Mouse (Mus musculus): ENCODE data around the gene Hydin. TPM values are rescaled to one million over a fixed set of nuclear protein-coding genes. Genes with fewer than 3 reads are reported as not detected.

The Hydin gene
- total and polyA plus RNA-seq, 3 experiments = 0.05 to 0.21 (median 0.10) TPM

GRCm38 (mm10) chr8:110454466-110454865 lies 187.7 kb downstream of the Hydin start:
- Histone ChIP-seq H3K9ac (ENCODE audit: low read depth, low read length) (no peak overlapping the region), H3K27ac (no peak overlapping the region), H3K4me3 (no peak overlapping the region), H3K79me2 (replicated peaks; ENCODE audit: control insufficient read depth, insufficient read depth, low read length) (no peaks in the 10 kb centered on the region), H3K27me3 (ENCODE audit: control insufficient read depth, insufficient read depth, low read length) (no peaks in the 10 kb centered on the region), H3K36me3 (ENCODE audit: control insufficient read depth, insufficient read depth, low read length) (no peaks in the 10 kb centered on the region), H3K4me1 (ENCODE audit: control insufficient read depth, insufficient read depth, low read length) (no peaks in the 10 kb centered on the region)
- WGBS = 61% methylated on average over 4 of the region's 4 CpGs
- TF ChIP-seq EP300 (IDR thresholded peaks at IDR 0.05; ENCODE audit: insufficient read depth, low read depth, low read length) = no peak
- TF ChIP-seq CTCF (IDR thresholded peaks at IDR 0.05) = no peak
- no peak for TF ChIP-seq POLR2A (IDR thresholded peaks at IDR 0.05; ENCODE audit: insufficient read depth, low read depth, low read length)
- intact Hi-C loops (cut with DNase I) = no loop called here
- no peak for DNase-seq

- Histone ChIP-seq H3K4me1 (ENCODE audit: control insufficient read depth, insufficient read depth, low read length) (no peaks in the 10 kb centered on the region), H3K9ac (ENCODE audit: low read depth, low read length) (no peak overlapping the region), H3K27me3 (ENCODE audit: control insufficient read depth, insufficient read depth, low read length) (no peaks in the 10 kb centered on the region), H3K27ac (no peak overlapping the region), H3K79me2 (replicated peaks; ENCODE audit: control insufficient read depth, insufficient read depth, low read length) (no peaks in the 10 kb centered on the region), H3K36me3 (ENCODE audit: control insufficient read depth, insufficient read depth, low read length) (no peaks in the 10 kb centered on the region), H3K4me3 (no peak overlapping the region)
- TF ChIP-seq CTCF (IDR thresholded peaks at IDR 0.05) (no peak), POLR2A (IDR thresholded peaks at IDR 0.05; ENCODE audit: insufficient read depth, low read depth, low read length) (no peak), EP300 (IDR thresholded peaks at IDR 0.05; ENCODE audit: insufficient read depth, low read depth, low read length) (no peak)
- intact Hi-C loops (cut with DNase I) = no loop called here
- DNase-seq = no peak
- WGBS = 67% methylated on average over 4 of the region's 4 CpGs
These were observed 190.6 kb downstream of the Hydin start for GRCm38 (mm10) chr8:110457424-110457823.

GRCm38 (mm10) chr8:110462627-110463208 lies 195.9 kb downstream of the Hydin start:
- Histone ChIP-seq H3K27me3 (ENCODE audit: control insufficient read depth, insufficient read depth, low read length) (no peaks in the 10 kb centered on the region), H3K9ac (ENCODE audit: low read depth, low read length) (no peak overlapping the region), H3K27ac (no peak overlapping the region), H3K36me3 (ENCODE audit: control insufficient read depth, insufficient read depth, low read length) (no peaks in the 10 kb centered on the region), H3K79me2 (replicated peaks; ENCODE audit: control insufficient read depth, insufficient read depth, low read length) (no peaks in the 10 kb centered on the region), H3K4me3 (no peak overlapping the region), H3K4me1 (ENCODE audit: control insufficient read depth, insufficient read depth, low read length) (no peaks in the 10 kb centered on the region; the same call in 1 of the 2 replicates)
- intact Hi-C loops (cut with DNase I) = no loop called here
- WGBS = 75% methylated on average over 10 of the region's 10 CpGs
- TF ChIP-seq EP300 (IDR thresholded peaks at IDR 0.05; ENCODE audit: insufficient read depth, low read depth, low read length) = no peak
- no peak for TF ChIP-seq CTCF (IDR thresholded peaks at IDR 0.05)
- no peak for TF ChIP-seq POLR2A (IDR thresholded peaks at IDR 0.05; ENCODE audit: insufficient read depth, low read depth, low read length)
- DNase-seq = no peak

- WGBS = 84% methylated on average over 10 of the region's 10 CpGs
- Histone ChIP-seq H3K27ac (no peak overlapping the region), H3K9ac (ENCODE audit: low read depth, low read length) (no peak overlapping the region), H3K4me3 (no peak overlapping the region), H3K27me3 (ENCODE audit: control insufficient read depth, insufficient read depth, low read length) (no peaks in the 10 kb centered on the region), H3K36me3 (ENCODE audit: control insufficient read depth, insufficient read depth, low read length) (no peaks in the 10 kb centered on the region), H3K79me2 (replicated peaks; ENCODE audit: control insufficient read depth, insufficient read depth, low read length) (no peaks in the 10 kb centered on the region), H3K4me1 (ENCODE audit: control insufficient read depth, insufficient read depth, low read length) (no peaks in the 10 kb centered on the region; the same call in 1 of the 2 replicates)
- intact Hi-C loops (cut with DNase I) = no loop called here
- DNase-seq = no peak
- TF ChIP-seq EP300 (IDR thresholded peaks at IDR 0.05; ENCODE audit: insufficient read depth, low read depth, low read length) (no peak), CTCF (IDR thresholded peaks at IDR 0.05) (no peak), POLR2A (IDR thresholded peaks at IDR 0.05; ENCODE audit: insufficient read depth, low read depth, low read length) (no peak)
These were observed 197.1 kb downstream of the Hydin start for GRCm38 (mm10) chr8:110463773-110464460.

GRCm38 (mm10) chr8:110465606-110466005 lies 198.8 kb downstream of the Hydin start:
- no peaks in the 10 kb centered on the region for H3K27me3 ChIP-seq (ENCODE audit: control insufficient read depth, insufficient read depth, low read length)
- no peak for DNase-seq
- no peaks in the 10 kb centered on the region for H3K79me2 ChIP-seq (replicated peaks; ENCODE audit: control insufficient read depth, insufficient read depth, low read length)
- H3K36me3 ChIP-seq (ENCODE audit: control insufficient read depth, insufficient read depth, low read length) = no peaks in the 10 kb centered on the region
- WGBS = 81% methylated on average over 9 of the region's 9 CpGs
- H3K9ac ChIP-seq (ENCODE audit: low read depth, low read length) = no peak overlapping the region
- H3K4me1 ChIP-seq (ENCODE audit: control insufficient read depth, insufficient read depth, low read length) = no peaks in the 10 kb centered on the region; the same call in 1 of the 2 replicates
- TF ChIP-seq CTCF (IDR thresholded peaks at IDR 0.05) (no peak), EP300 (IDR thresholded peaks at IDR 0.05; ENCODE audit: insufficient read depth, low read depth, low read length) (no peak), POLR2A (IDR thresholded peaks at IDR 0.05; ENCODE audit: insufficient read depth, low read depth, low read length) (no peak)
- no peak overlapping the region for H3K27ac ChIP-seq
- intact Hi-C loops (cut with DNase I) = no loop called here
- H3K4me3 ChIP-seq = no peak overlapping the region

- no peak for DNase-seq
- Histone ChIP-seq H3K27me3 (ENCODE audit: control insufficient read depth, insufficient read depth, low read length) (no peaks in the 10 kb centered on the region), H3K79me2 (replicated peaks; ENCODE audit: control insufficient read depth, insufficient read depth, low read length) (no peaks in the 10 kb centered on the region), H3K36me3 (ENCODE audit: control insufficient read depth, insufficient read depth, low read length) (no peaks in the 10 kb centered on the region), H3K4me1 (ENCODE audit: control insufficient read depth, insufficient read depth, low read length) (no peaks in the 10 kb centered on the region), H3K9ac (ENCODE audit: low read depth, low read length) (no peak overlapping the region), H3K27ac (no peak overlapping the region), H3K4me3 (no peak overlapping the region)
- WGBS = 74% methylated on average over 6 of the region's 6 CpGs
- intact Hi-C loops (cut with DNase I) = no loop called here
- no peak for TF ChIP-seq POLR2A (IDR thresholded peaks at IDR 0.05; ENCODE audit: insufficient read depth, low read depth, low read length)
- TF ChIP-seq EP300 (IDR thresholded peaks at IDR 0.05; ENCODE audit: insufficient read depth, low read depth, low read length) = no peak
- no peak for TF ChIP-seq CTCF (IDR thresholded peaks at IDR 0.05)
These were observed 210.5 kb downstream of the Hydin start for GRCm38 (mm10) chr8:110477256-110477655.
